Mouse (Mus musculus) heart, postnatal 10 days (tissue): ENCODE data around the gene Gsc. TPM values are rescaled to one million over a fixed set of nuclear protein-coding genes. Genes with fewer than 3 reads are reported as not detected.
"Not testable (repeated sequence)": the region's sequence is repeated elsewhere in the genome, so short reads cannot be mapped to it uniquely, and the experiment has no call there.

ENCODE experiments used
- DNase-seq, 2 experiments: peaks; one replicate each; pipeline ENCODE4 v3.0.0; 2021
- intact Hi-C: fragments of 180-260 bp; cut with DNase I; formaldehyde crosslinking; loops from one replicate; pipeline ENCODE4 v1.15.1; 2025
- total RNA-seq, 2 experiments: library from RNA; stranded (reverse); gene quantifications; 2 replicates each; pipeline ENCODE4 v1.2.3; 2021

The Gsc gene
- total RNA-seq, 2 experiments from 2014 or later = 0.20 to 0.34 TPM

GRCm38 (mm10) chr12:104461372-104461771 is 11.8 kb downstream of the Gsc start:
- intact Hi-C loops = no loop called here
- no peak for DNase-seq

- intact Hi-C loops = no loop called here
- no peak for DNase-seq
Measured at GRCm38 (mm10) chr12:104459377-104459776, 13.8 kb downstream of the Gsc start.

GRCm38 (mm10) chr12:104453002-104453401 is 20.1 kb downstream of the Gsc start:
- intact Hi-C loops = no loop called here
- DNase-seq = no peak

GRCm38 (mm10) chr12:104450257-104450656 is 22.9 kb downstream of the Gsc start:
- DNase-seq = peak; percentile 44 to 45
- intact Hi-C loops = no loop called here

GRCm38 (mm10) chr12:104448099-104448498 is 25.0 kb downstream of the Gsc start:
- intact Hi-C loops = loop anchor here (10.0 kb wide), 2 partner anchors 167 to 577 kb away; no protein-coding TSS in a partner anchor

GRCm38 (mm10) chr12:104447056-104447455 is 26.1 kb downstream of the Gsc start:
- intact Hi-C loops = loop anchor here (10.0 kb wide), 2 partner anchors 168 to 578 kb away; no protein-coding TSS in a partner anchor
- not testable (repeated sequence) for DNase-seq

More at GRCm38 (mm10) chr12:104448099-104448498, 25.0 kb downstream of the Gsc start:
- peak in 1 of 2 experiments; percentile 47 for DNase-seq

- intact Hi-C loops = loop anchor here (10.0 kb wide), 2 partner anchors 171 to 581 kb away; no protein-coding TSS in a partner anchor
- peak; percentile 31 to 55 for DNase-seq
Measured at GRCm38 (mm10) chr12:104443716-104444115, 29.4 kb downstream of the Gsc start.

GRCm38 (mm10) chr12:104440087-104440760 is 32.9 kb downstream of the Gsc start:
- intact Hi-C loops = loop anchor here (1.0 to 10.0 kb wide), 4 partner anchors 175 to 585 kb away; no protein-coding TSS in a partner anchor

GRCm38 (mm10) chr12:104433951-104434735 is 39.0 kb downstream of the Gsc start:
- intact Hi-C loops = no loop called here
- DNase-seq = no peak

More at GRCm38 (mm10) chr12:104440087-104440760, 32.9 kb downstream of the Gsc start:
- DNase-seq = peak; percentile 88 to 93

- intact Hi-C loops = no loop called here
- no peak for DNase-seq
Measured at GRCm38 (mm10) chr12:104433214-104433613, 39.9 kb downstream of the Gsc start.

GRCm38 (mm10) chr12:104431359-104431758 is 41.8 kb downstream of the Gsc start:
- no peak for DNase-seq
- intact Hi-C loops = no loop called here

- peak in 1 of 2 experiments; percentile 54 for DNase-seq
- intact Hi-C loops = no loop called here
Measured at GRCm38 (mm10) chr12:104426915-104427314, 46.2 kb downstream of the Gsc start.

GRCm38 (mm10) chr12:104425591-104425990 is 47.5 kb downstream of the Gsc start:
- intact Hi-C loops = no loop called here

GRCm38 (mm10) chr12:104422615-104423392 is 50.3 kb downstream of the Gsc start:
- intact Hi-C loops = no loop called here
- peak; percentile 45 to 46 for DNase-seq

More at GRCm38 (mm10) chr12:104425591-104425990, 47.5 kb downstream of the Gsc start:
- DNase-seq = no peak

Other genes starting within 250 kb of the Gsc start
- gene Serpina3g, start 237.1 kb downstream of the Gsc start, total RNA-seq = 1 to 10 TPM in 1 of 2 experiments, under 1 TPM in 1; 0.62 to 1.1 TPM
- 1 to 10 TPM in 1 of 2 experiments, under 1 TPM in 1; 0.62 to 1.6 TPM for gene Serpina3i, start 210.2 kb downstream of the Gsc start, total RNA-seq
- not detected for gene Serpina3j, start 158.8 kb downstream of the Gsc start, total RNA-seq
- gene Serpina3k, start 134.8 kb downstream of the Gsc start, total RNA-seq = not detected
- gene Serpina3m, start 134.8 kb downstream of the Gsc start, total RNA-seq = not detected
- gene Serpina3n, start 66.6 kb downstream of the Gsc start, total RNA-seq = 1 to 10 TPM in 1 of 2 experiments, under 1 TPM in 1; 0.84 to 2.4 TPM